Mouse (Mus musculus): ENCODE measurements around the gene Arpc5l.

DNA sequence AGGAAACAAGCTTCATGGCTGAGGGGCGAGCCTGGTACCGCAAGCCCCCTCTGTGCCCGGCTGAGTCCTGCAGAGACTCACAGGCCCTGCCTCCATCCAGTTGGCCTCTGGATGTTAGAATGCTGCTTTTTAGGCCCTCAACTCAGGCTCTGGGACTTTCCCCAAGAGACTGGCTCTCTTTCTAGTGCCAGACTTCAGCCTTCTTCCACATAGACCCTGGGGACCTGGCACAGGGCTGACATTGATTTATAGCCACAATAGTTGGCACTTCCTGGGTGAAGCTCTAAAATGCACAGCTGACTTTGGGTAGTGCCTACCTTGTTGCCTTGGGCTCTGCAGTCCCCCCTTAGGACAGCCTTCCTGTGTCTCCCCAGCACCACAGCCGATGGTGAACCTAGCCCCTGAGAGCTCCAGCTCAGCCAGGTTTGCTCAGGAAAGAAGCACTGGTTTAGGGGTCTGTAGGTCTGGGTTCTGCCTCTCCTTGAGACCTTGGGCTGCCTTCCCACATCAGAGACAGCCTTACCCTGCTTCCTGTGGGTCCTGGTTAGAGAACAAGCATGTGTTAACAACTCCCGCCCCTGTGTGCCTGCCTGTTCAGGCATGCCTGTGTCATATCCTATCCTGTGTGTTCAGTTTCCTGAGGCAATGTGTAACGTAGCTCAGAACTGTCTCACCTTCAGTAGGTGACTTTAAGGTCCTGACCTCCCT, 17.2 kb upstream of the Arpc5l start:
- no peak for TF ChIP-seq CTCF (conservative IDR thresholded peaks at IDR 0.05; ENCODE audit: low read length)
- TF ChIP-seq POU5F1 (IDR thresholded peaks at IDR 0.05; ENCODE audit: borderline replicate concordance, low read length) = no peak

Measured in E14TG2a.4 (cell line).